Mouse (Mus musculus) hindbrain, embryonic 11.5 days (tissue): ENCODE measurements around the gene Cercam. TPM values are rescaled to one million over a fixed set of nuclear protein-coding genes. Genes with fewer than 3 reads are reported as not detected.
"Not testable (repeated sequence)": the region's sequence is repeated elsewhere in the genome, so short reads cannot be mapped to it uniquely, and the experiment has no call there.

ENCODE experiments used
- ATAC-seq: fragments of 200-750 bp; cut with Nextera tagmentation; 2 replicates; pipeline ENCODE4 v1.8.0; 2017; ENCODE audit warnings: mild to moderate bottlenecking, moderate TSS enrichment, moderate library complexity; ENCODE audit not compliant: low FRiP score
- DNase-seq: peaks from one replicate; pipeline ENCODE4 v3.0.0-alpha.2; 2015; ENCODE audit warnings: low spot score
- H3K27ac ChIP-seq: fragments of 300-500 bp; sonication (generic); 2 replicates; pipeline ENCODE4 v1.5.1; 2014; ENCODE audit warnings: mild to moderate bottlenecking, low read depth, low read length
- H3K27me3 ChIP-seq: fragments of 300-500 bp; sonication (generic); 2 replicates; pipeline ENCODE4 v1.6.1; 2014; ENCODE audit warnings: mild to moderate bottlenecking, low read length, moderate library complexity, mixed read lengths; ENCODE audit not compliant: control insufficient read depth, insufficient read depth
- H3K36me3 ChIP-seq: fragments of 300-500 bp; sonication (generic); 2 replicates; pipeline ENCODE4 v1.6.1; 2014; ENCODE audit warnings: mild to moderate bottlenecking, low read length, moderate library complexity, mixed read lengths; ENCODE audit not compliant: control insufficient read depth, insufficient read depth
- H3K4me1 ChIP-seq: fragments of 300-500 bp; sonication (generic); replicated peaks from 2 replicates; pipeline ENCODE4 v1.6.1; 2014; ENCODE audit warnings: low read length, mixed read lengths; ENCODE audit not compliant: control insufficient read depth, insufficient read depth
- H3K4me2 ChIP-seq: fragments of 300-500 bp; sonication (generic); replicated peaks from 2 replicates; pipeline ENCODE4 v1.6.1; 2014; ENCODE audit warnings: mild to moderate bottlenecking, low read depth, low read length
- H3K4me3 ChIP-seq: fragments of 300-500 bp; sonication (generic); 2 replicates; pipeline ENCODE4 v1.5.1; 2014; ENCODE audit warnings: low read depth, low read length
- H3K9ac ChIP-seq: fragments of 300-500 bp; sonication (generic); 2 replicates; pipeline ENCODE4 v1.6.1; 2014; ENCODE audit warnings: low read depth, low read length
- H3K9me3 ChIP-seq: fragments of 300-500 bp; sonication (generic); 2 replicates; pipeline ENCODE4 v1.6.1; 2016; ENCODE audit warnings: low read length; ENCODE audit not compliant: control insufficient read depth
- WGBS: fragments of 180-500 bp; shearing (Covaris S2); extraction: QIAGEN DNeasy Blood & Tissue Kit; methylation state at CpG from one replicate; pipeline ENCODE4 v1.1.7; 2014; 5-methylcytosine and 5-hydroxymethylcytosine counted together
- polyA plus RNA-seq: library from polyadenylated mRNA; unstranded; fragments of >200 nt; fragmentation: Nextera tagmentation; extraction: Ambion mirVana; gene quantifications from 2 replicates; pipeline ENCODE4 v1.2.1, GENCODE M21; 2014

Gene Cercam
- polyA plus RNA-seq, 1 experiment from 2014 or later = 17.1 TPM

DNA sequence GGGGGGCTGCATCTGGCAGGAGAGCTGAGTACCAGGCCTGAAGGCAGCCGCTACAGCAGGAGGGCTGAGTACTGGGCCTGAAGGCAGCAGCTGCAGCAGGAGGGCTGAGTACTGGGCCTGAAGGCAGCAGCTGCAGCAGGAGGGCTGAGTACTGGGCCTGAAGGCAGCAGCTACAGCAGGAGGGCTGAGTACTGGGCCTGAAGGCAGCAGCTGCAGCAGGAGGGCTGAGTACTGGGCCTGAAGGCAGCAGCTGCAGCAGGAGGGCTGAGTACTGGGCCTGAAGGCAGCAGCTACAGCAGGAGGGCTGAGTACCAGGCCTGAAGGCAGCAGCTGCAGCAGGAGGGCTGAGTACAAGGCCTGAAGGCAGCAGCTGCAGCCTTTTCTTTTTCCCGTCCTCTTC lies 39.2 kb downstream of the Cercam start:
- not testable (repeated sequence) for H3K4me3 ChIP-seq, H3K9ac ChIP-seq, DNase-seq, H3K27ac ChIP-seq, H3K27me3 ChIP-seq, ATAC-seq, H3K4me2 ChIP-seq, H3K9me3 ChIP-seq, H3K4me1 ChIP-seq
- peaks cover 10% of the 10 kb centered on the region for H3K36me3 ChIP-seq
- WGBS = 74% methylated on average over 2 of the region's 2 CpGs

DNA sequence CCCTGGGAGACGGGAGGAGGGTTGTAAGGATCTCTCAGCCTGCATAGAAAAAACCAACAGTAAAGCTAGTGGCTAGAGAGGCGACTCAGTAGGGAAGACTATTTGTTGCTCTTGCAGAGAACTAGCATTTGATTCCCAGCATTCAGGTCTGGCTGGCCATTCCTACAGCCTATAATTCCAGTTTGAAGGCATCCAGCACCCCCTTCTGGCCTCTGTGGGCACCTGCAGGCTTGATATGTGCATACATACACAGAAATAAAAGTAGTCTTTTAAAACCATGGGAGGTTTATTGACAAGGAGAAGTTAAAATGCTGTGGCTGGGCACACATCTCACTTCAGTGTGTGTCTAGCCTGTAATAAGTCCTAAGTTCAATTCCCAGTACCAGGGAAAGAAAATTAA lies 41.1 kb downstream of the Cercam start:
- Histone ChIP-seq H3K27ac (no peak overlapping the region), H3K9ac (no peak overlapping the region), H3K27me3 (no peaks in the 10 kb centered on the region), H3K9me3 (no peaks in the 10 kb centered on the region), H3K36me3 (peaks cover 7% of the 10 kb centered on the region), H3K4me2 (no peak overlapping the region), H3K4me1 (no peaks in the 10 kb centered on the region), H3K4me3 (no peak overlapping the region)
- WGBS = 79% methylated on average over 2 of the region's 2 CpGs
- ATAC-seq (no peak), DNase-seq (peak; percentile 34)

DNA sequence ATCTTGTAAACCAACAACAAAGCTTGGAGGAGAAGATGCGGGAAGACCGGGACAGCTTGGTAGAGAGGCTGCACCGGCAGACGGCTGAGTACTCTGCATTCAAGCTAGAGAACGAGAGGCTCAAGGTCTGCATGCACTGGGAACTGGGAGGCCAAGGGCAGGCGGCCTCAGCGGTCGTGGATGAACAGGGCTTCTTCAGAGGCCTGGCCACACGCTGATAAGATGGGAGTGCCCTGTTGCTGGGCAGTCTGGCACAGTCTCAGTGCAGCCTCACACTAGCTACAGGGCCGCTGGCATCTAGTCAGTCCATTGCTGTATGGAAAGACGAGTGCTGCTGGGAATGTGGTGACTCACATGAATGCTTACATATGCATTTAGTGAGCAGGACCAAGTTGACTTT lies 48.7 kb downstream of the Cercam start:
- H3K4me3 ChIP-seq = no peak overlapping the region
- peaks cover 16% of the 10 kb centered on the region for H3K36me3 ChIP-seq
- no peaks in the 10 kb centered on the region for H3K27me3 ChIP-seq
- H3K27ac ChIP-seq = no peak overlapping the region
- H3K9me3 ChIP-seq = no peaks in the 10 kb centered on the region
- H3K4me1 ChIP-seq = no peaks in the 10 kb centered on the region
- H3K9ac ChIP-seq = no peak overlapping the region
- ATAC-seq (no peak), DNase-seq (no peak)
- 93% methylated on average over 11 of the region's 11 CpGs for WGBS
- H3K4me2 ChIP-seq = no peak overlapping the region

DNA sequence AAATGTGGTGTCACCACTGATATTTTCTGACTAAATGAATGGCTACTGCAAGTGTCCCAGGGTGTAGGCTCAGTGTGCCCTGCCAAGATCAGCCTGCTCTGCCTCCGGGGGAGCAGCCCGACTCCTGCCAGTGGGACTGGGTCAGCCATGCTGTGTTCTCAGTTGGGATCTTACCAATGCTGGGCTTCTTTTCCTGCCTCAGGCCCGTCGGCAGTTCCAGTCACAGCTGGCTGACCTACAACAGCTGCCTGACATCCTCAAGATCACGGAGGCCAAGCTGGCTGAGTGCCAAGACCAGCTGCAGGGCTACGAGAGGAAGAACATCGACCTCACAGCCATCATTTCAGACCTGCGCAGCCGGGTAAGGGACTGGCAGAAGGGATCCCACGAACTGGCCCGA lies 53.0 kb downstream of the Cercam start:
- H3K4me2 ChIP-seq = no peak overlapping the region
- peaks cover 27% of the 10 kb centered on the region for H3K36me3 ChIP-seq
- WGBS = 82% methylated on average over 11 of the region's 11 CpGs
- no peak overlapping the region for H3K27ac ChIP-seq
- no peaks in the 10 kb centered on the region for H3K4me1 ChIP-seq
- H3K27me3 ChIP-seq = no peaks in the 10 kb centered on the region
- H3K4me3 ChIP-seq = no peak overlapping the region
- no peak for ATAC-seq
- no peaks in the 10 kb centered on the region for H3K9me3 ChIP-seq
- H3K9ac ChIP-seq = no peak overlapping the region
- DNase-seq = no peak

DNA sequence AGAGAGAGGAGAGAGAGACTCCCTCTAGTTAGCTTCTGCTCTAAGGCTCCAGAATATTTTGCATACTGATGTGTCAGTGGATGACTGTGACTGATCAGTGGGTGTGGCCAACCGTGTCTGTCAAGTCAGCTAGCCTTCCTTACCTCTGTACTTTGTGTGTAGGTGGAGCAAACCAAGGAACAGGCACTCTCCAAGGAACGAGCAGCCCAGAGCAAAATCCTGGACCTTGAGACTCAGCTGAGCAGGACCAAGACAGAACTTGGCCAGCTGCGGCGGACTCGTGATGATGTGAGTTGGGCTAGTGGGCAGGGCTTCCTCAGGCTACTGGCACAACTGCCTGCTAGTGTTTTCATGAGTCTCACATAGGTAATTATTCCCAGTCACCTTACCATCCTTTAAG lies 57.6 kb downstream of the Cercam start:
- Histone ChIP-seq H3K36me3 (peaks cover 25% of the 10 kb centered on the region), H3K27me3 (no peaks in the 10 kb centered on the region), H3K9ac (no peak overlapping the region), H3K4me1 (no peaks in the 10 kb centered on the region), H3K9me3 (no peaks in the 10 kb centered on the region), H3K27ac (no peak overlapping the region), H3K4me3 (no peak overlapping the region), H3K4me2 (no peak overlapping the region)
- 88% methylated on average over 5 of the region's 5 CpGs for WGBS
- ATAC-seq (no peak), DNase-seq (no peak)

DNA sequence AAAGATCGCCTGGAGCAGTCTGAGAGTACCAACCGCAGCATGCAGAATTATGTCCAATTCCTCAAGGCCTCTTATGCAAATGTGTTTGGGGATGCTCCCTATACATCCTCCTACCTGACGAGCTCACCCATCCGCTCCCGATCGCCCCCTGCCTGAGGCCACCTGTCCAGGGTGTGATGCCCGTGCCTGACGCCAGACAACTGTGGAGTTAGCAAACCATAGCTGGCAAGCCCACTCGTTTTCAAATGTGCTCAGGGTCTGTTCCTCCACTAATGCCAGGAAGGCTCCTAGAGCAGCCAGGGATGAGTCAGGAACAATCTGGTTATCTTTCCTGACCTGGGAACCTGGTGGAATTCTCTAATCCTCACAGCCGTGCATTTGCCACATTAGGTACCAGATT lies 61.5 kb downstream of the Cercam start:
- DNase-seq (no peak), ATAC-seq (no peak)
- no peaks in the 10 kb centered on the region for H3K9me3 ChIP-seq
- no peak overlapping the region for H3K4me2 ChIP-seq
- no peaks in the 10 kb centered on the region for H3K4me1 ChIP-seq
- 91% methylated on average over 10 of the region's 10 CpGs for WGBS
- no peak overlapping the region for H3K9ac ChIP-seq
- H3K36me3 ChIP-seq = peaks cover 3% of the 10 kb centered on the region; the same call in 1 of the 2 replicates
- H3K27me3 ChIP-seq = no peaks in the 10 kb centered on the region
- H3K4me3 ChIP-seq = no peak overlapping the region
- no peak overlapping the region for H3K27ac ChIP-seq

DNA sequence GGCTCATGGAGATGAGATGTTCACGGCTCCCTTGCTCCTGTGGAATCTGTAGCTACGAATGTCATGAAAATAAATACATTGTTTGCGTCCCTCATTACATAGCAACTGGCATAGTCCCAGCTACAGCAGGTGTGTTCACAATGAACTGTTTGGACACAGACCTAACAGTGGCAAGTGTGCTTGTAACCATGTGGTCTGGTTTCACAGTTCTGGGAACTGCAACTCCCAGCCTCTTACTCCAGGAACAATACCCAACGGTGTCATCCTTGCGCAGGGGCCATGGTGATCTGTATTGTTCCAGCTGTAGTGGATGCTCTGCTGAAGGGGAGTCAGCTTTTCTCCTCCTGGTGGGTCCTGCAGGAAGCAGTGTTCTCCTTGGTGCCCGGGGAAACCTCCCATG lies 62.2 kb downstream of the Cercam start:
- Histone ChIP-seq H3K27me3 (no peaks in the 10 kb centered on the region), H3K9me3 (no peaks in the 10 kb centered on the region), H3K4me2 (no peak overlapping the region), H3K36me3 (peaks cover under 1% of the 10 kb centered on the region; the same call in 1 of the 2 replicates), H3K4me3 (no peak overlapping the region), H3K27ac (no peak overlapping the region), H3K9ac (no peak overlapping the region), H3K4me1 (peaks cover 2% of the 10 kb centered on the region; the same call in 1 of the 2 replicates)
- ATAC-seq (no peak), DNase-seq (no peak)
- 92% methylated on average over 6 of the region's 6 CpGs for WGBS

Other genes starting within 250 kb of the Cercam start
- 13.3 and 14.3 TPM in 2 replicates for gene Rapgef1, start 249.4 kb upstream of the Cercam start, polyA plus RNA-seq
- gene Gm13420, start 117.5 kb upstream of the Cercam start, polyA plus RNA-seq = not detected in 2 replicates
- gene Gm13547, start 109.9 kb upstream of the Cercam start, polyA plus RNA-seq = not detected in 2 replicates
- 37.7 and 39.7 TPM in 2 replicates for gene Coq4, start 81.7 kb upstream of the Cercam start, polyA plus RNA-seq
- gene Trub2, start 80.7 kb upstream of the Cercam start, polyA plus RNA-seq = 30.2 and 32.3 TPM in 2 replicates
- 17.9 and 18.4 TPM in 2 replicates for gene Slc27a4, start 66.5 kb upstream of the Cercam start, polyA plus RNA-seq
- 17.4 and 29.0 TPM in 2 replicates for gene Urm1, start 49.1 kb upstream of the Cercam start, polyA plus RNA-seq
- 83.2 and 89.0 TPM in 2 replicates for gene Odf2, start 20.1 kb downstream of the Cercam start, polyA plus RNA-seq
- 55.7 and 57.4 TPM in 2 replicates for gene Gle1, start 66.3 kb downstream of the Cercam start, polyA plus RNA-seq
- 172 and 192 TPM in 2 replicates for gene Sptan1, start 96.4 kb downstream of the Cercam start, polyA plus RNA-seq
- gene Wdr34, start 179.7 kb downstream of the Cercam start, polyA plus RNA-seq = 30.1 and 33.9 TPM in 2 replicates
- 688 and 696 TPM in 2 replicates for gene Set, start 188.2 kb downstream of the Cercam start, polyA plus RNA-seq
- 4.5 and 5.2 TPM in 2 replicates for gene Pkn3, start 208.5 kb downstream of the Cercam start, polyA plus RNA-seq
- gene Zdhhc12, start 224.5 kb downstream of the Cercam start, polyA plus RNA-seq = 27.4 and 32.2 TPM in 2 replicates